Mouse (Mus musculus): ENCODE results near the gene Ccr10. TPM values are rescaled to one million over a fixed set of nuclear protein-coding genes. Genes with fewer than 3 reads are reported as not detected.
A peak's percentile ranks its signal among the peaks of the same experiment; 100 is the strongest.

Ccr10 gene
- polyA plus RNA-seq, 1 experiment from 2014 or later, result not detected

- WGBS, result 47% methylated on average over 8 of the region's 8 CpGs
Observed at GRCm38 (mm10) chr11:101190181-101190912, 15.1 kb upstream of the Ccr10 start.

GRCm38 (mm10) chr11:101189495-101190180, 14.4 kb upstream of the Ccr10 start:
- peak; percentile 68 for ATAC-seq
- 10% methylated on average over 6 of the region's 6 CpGs for WGBS
- Histone ChIP-seq H3K9ac (replicated peaks; ENCODE audit: low read depth, low read length) (no peak overlapping the region), H3K36me3 (ENCODE audit: control insufficient read depth, insufficient read depth) (no peaks in the 10 kb centered on the region), H3K9me3 (ENCODE audit: control insufficient read depth, low read length) (no peaks in the 10 kb centered on the region), H3K4me1 (replicated peaks; ENCODE audit: control insufficient read depth, insufficient read depth, low read length) (peaks cover 16% of the 10 kb centered on the region), H3K4me3 (replicated peaks; ENCODE audit: low read length) (no peak overlapping the region), H3K27ac (ENCODE audit: low read length) (peak overlapping the region; percentile 56; the same call in 1 of the 2 replicates), H3K27me3 (replicated peaks; ENCODE audit: control insufficient read depth, insufficient read depth, low read length) (no peaks in the 10 kb centered on the region), H3K4me2 (ENCODE audit: low read length) (no peak overlapping the region)

More at GRCm38 (mm10) chr11:101190181-101190912, 15.1 kb upstream of the Ccr10 start:
- H3K4me3 ChIP-seq (replicated peaks; ENCODE audit: low read length), result no peak overlapping the region
- no peaks in the 10 kb centered on the region for H3K27me3 ChIP-seq (replicated peaks; ENCODE audit: control insufficient read depth, insufficient read depth, low read length)
- no peak overlapping the region for H3K4me2 ChIP-seq (ENCODE audit: low read length)
- ATAC-seq, result peak; percentile 37; the same call in 1 of the 2 replicates
- H3K36me3 ChIP-seq (ENCODE audit: control insufficient read depth, insufficient read depth), result no peaks in the 10 kb centered on the region
- no peak overlapping the region for H3K9ac ChIP-seq (replicated peaks; ENCODE audit: low read depth, low read length)
- peaks cover 16% of the 10 kb centered on the region for H3K4me1 ChIP-seq (replicated peaks; ENCODE audit: control insufficient read depth, insufficient read depth, low read length)
- no peaks in the 10 kb centered on the region for H3K9me3 ChIP-seq (ENCODE audit: control insufficient read depth, low read length)
- H3K27ac ChIP-seq (ENCODE audit: low read length), result peak overlapping the region; percentile 56; the same call in 1 of the 2 replicates

GRCm38 (mm10) chr11:101188166-101188805, 13.0 kb upstream of the Ccr10 start:
- H3K27me3 ChIP-seq (replicated peaks; ENCODE audit: control insufficient read depth, insufficient read depth, low read length), result no peaks in the 10 kb centered on the region
- H3K9ac ChIP-seq (replicated peaks; ENCODE audit: low read depth, low read length), result no peak overlapping the region
- H3K36me3 ChIP-seq (ENCODE audit: control insufficient read depth, insufficient read depth), result no peaks in the 10 kb centered on the region
- H3K4me3 ChIP-seq (replicated peaks; ENCODE audit: low read length), result no peak overlapping the region
- H3K4me1 ChIP-seq (replicated peaks; ENCODE audit: control insufficient read depth, insufficient read depth, low read length), result peaks cover 16% of the 10 kb centered on the region
- no peak overlapping the region for H3K4me2 ChIP-seq (ENCODE audit: low read length)
- H3K27ac ChIP-seq (ENCODE audit: low read length), result no peak overlapping the region
- ATAC-seq, result no peak
- no peaks in the 10 kb centered on the region for H3K9me3 ChIP-seq (ENCODE audit: control insufficient read depth, low read length)
- 83% methylated on average over 11 of the region's 11 CpGs for WGBS

- no peak for ATAC-seq
- H3K9me3 ChIP-seq (ENCODE audit: control insufficient read depth, low read length), result no peaks in the 10 kb centered on the region
- no peaks in the 10 kb centered on the region for H3K27me3 ChIP-seq (replicated peaks; ENCODE audit: control insufficient read depth, insufficient read depth, low read length)
- H3K4me3 ChIP-seq (replicated peaks; ENCODE audit: low read length), result no peak overlapping the region
- 91% methylated on average over 5 of the region's 5 CpGs for WGBS
- no peak overlapping the region for H3K9ac ChIP-seq (replicated peaks; ENCODE audit: low read depth, low read length)
- H3K27ac ChIP-seq (ENCODE audit: low read length), result no peak overlapping the region
- H3K4me1 ChIP-seq (replicated peaks; ENCODE audit: control insufficient read depth, insufficient read depth, low read length), result peaks cover 16% of the 10 kb centered on the region
- H3K36me3 ChIP-seq (ENCODE audit: control insufficient read depth, insufficient read depth), result no peaks in the 10 kb centered on the region
- no peak overlapping the region for H3K4me2 ChIP-seq (ENCODE audit: low read length)
Observed at GRCm38 (mm10) chr11:101187541-101187940, 12.3 kb upstream of the Ccr10 start.

DNA sequence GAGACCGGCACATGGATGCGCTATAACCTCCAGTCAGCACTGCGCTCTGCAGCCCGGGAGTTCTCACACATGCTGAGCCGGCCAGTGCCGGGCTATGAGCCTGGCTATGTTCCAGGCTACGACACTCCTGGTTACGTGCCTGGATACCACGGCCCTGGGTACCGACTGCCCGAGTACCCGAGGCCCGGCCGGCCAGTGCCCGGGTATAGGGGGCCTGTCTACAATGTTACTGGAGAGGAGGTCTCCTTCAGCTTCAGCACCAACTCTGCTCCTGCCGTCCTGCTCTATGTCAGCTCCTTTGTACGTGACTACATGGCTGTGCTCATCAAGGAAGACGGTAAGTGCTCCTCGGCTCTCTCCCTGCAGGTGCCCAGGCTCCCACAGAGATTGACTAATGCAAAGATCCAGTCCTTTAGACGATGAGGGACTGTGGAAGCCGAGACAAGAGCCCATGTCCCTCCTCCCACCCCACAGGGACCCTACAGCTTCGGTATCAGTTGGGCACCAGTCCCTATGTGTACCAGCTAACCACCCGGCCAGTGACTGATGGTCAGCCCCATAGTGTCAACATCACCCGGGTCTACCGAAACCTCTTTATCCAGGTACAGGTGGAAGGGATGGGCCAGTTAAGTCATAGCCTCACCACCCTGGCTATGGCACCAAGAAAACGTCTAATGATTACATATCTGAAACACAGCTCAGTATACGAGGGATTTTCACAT, 11.4 kb upstream of the Ccr10 start:
- Histone ChIP-seq H3K4me3 (replicated peaks; ENCODE audit: low read length) (no peak overlapping the region), H3K9me3 (ENCODE audit: control insufficient read depth, low read length) (no peaks in the 10 kb centered on the region), H3K4me1 (replicated peaks; ENCODE audit: control insufficient read depth, insufficient read depth, low read length) (peaks cover 16% of the 10 kb centered on the region), H3K9ac (replicated peaks; ENCODE audit: low read depth, low read length) (no peak overlapping the region), H3K4me2 (ENCODE audit: low read length) (no peak overlapping the region), H3K27me3 (replicated peaks; ENCODE audit: control insufficient read depth, insufficient read depth, low read length) (no peaks in the 10 kb centered on the region), H3K27ac (ENCODE audit: low read length) (no peak overlapping the region), H3K36me3 (ENCODE audit: control insufficient read depth, insufficient read depth) (no peaks in the 10 kb centered on the region)
- WGBS, result 83% methylated on average over 27 of the region's 27 CpGs
- ATAC-seq, result no peak

DNA sequence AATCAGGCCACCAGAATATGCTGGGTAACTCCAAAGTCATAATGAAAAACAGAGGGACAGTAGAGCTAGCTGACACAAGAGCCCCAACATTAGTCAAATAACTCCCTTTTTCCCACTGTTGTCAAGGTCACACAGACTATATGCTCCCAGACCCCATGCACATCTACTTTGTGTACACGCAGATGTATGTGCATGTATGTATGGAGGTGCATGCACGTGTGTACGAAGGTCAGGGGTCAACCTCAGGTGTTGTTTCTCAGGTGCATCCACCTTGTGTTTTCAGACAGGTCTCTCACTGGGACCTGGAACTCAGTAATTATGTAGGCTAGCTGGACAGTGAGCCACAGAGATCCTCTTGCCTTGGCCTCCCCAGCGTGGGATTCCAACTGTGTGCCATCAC, 10.2 kb upstream of the Ccr10 start:
- peaks cover 13% of the 10 kb centered on the region for H3K4me1 ChIP-seq (replicated peaks; ENCODE audit: control insufficient read depth, insufficient read depth, low read length)
- no peak for ATAC-seq
- no peak overlapping the region for H3K27ac ChIP-seq (ENCODE audit: low read length)
- H3K4me3 ChIP-seq (replicated peaks; ENCODE audit: low read length), result no peak overlapping the region
- H3K9ac ChIP-seq (replicated peaks; ENCODE audit: low read depth, low read length), result no peak overlapping the region
- H3K27me3 ChIP-seq (replicated peaks; ENCODE audit: control insufficient read depth, insufficient read depth, low read length), result no peaks in the 10 kb centered on the region
- H3K36me3 ChIP-seq (ENCODE audit: control insufficient read depth, insufficient read depth), result no peaks in the 10 kb centered on the region
- H3K4me2 ChIP-seq (ENCODE audit: low read length), result no peak overlapping the region
- WGBS, result 92% methylated on average over 4 of the region's 4 CpGs
- H3K9me3 ChIP-seq (ENCODE audit: control insufficient read depth, low read length), result no peaks in the 10 kb centered on the region

DNA sequence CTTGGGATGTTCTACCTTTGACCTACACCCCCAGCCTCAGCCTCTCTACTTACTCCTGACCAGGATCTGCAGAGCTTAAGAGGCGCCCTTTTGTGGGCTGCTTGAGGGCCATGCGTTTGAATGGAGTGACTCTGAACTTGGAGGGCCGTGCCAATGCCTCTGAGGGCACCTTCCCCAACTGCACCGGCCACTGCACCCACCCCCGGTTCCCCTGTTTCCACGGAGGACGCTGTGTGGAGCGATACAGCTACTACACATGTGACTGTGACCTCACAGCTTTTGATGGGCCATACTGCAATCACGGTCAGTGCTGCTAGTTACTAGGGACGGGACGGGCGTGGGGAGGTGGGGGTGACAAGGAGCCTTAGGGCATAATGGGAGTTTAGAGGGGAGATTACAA, 9.7 kb upstream of the Ccr10 start:
- 91% methylated on average over 12 of the region's 12 CpGs for WGBS
- H3K9me3 ChIP-seq (ENCODE audit: control insufficient read depth, low read length), result no peaks in the 10 kb centered on the region
- H3K36me3 ChIP-seq (ENCODE audit: control insufficient read depth, insufficient read depth), result no peaks in the 10 kb centered on the region
- H3K4me2 ChIP-seq (ENCODE audit: low read length), result no peak overlapping the region
- H3K4me3 ChIP-seq (replicated peaks; ENCODE audit: low read length), result no peak overlapping the region
- H3K27me3 ChIP-seq (replicated peaks; ENCODE audit: control insufficient read depth, insufficient read depth, low read length), result no peaks in the 10 kb centered on the region
- no peak for ATAC-seq
- H3K4me1 ChIP-seq (replicated peaks; ENCODE audit: control insufficient read depth, insufficient read depth, low read length), result peaks cover 8% of the 10 kb centered on the region
- no peak overlapping the region for H3K27ac ChIP-seq (ENCODE audit: low read length)
- H3K9ac ChIP-seq (replicated peaks; ENCODE audit: low read depth, low read length), result no peak overlapping the region

GRCm38 (mm10) chr11:101182771-101183517, 7.7 kb upstream of the Ccr10 start:
- Histone ChIP-seq H3K4me2 (ENCODE audit: low read length) (no peak overlapping the region), H3K9ac (replicated peaks; ENCODE audit: low read depth, low read length) (no peak overlapping the region), H3K27ac (ENCODE audit: low read length) (no peak overlapping the region), H3K4me1 (replicated peaks; ENCODE audit: control insufficient read depth, insufficient read depth, low read length) (no peaks in the 10 kb centered on the region), H3K27me3 (replicated peaks; ENCODE audit: control insufficient read depth, insufficient read depth, low read length) (peaks cover 7% of the 10 kb centered on the region), H3K4me3 (replicated peaks; ENCODE audit: low read length) (no peak overlapping the region), H3K9me3 (ENCODE audit: control insufficient read depth, low read length) (no peaks in the 10 kb centered on the region), H3K36me3 (ENCODE audit: control insufficient read depth, insufficient read depth) (no peaks in the 10 kb centered on the region)
- no peak for ATAC-seq
- 80% methylated on average over 14 of the region's 14 CpGs for WGBS

Data from forebrain, embryonic 16.5 days (tissue).